Mouse (Mus musculus) adrenal gland, postnatal 36 days (tissue): ENCODE measurements around the gene Fibin. TPM values are rescaled to one million over a fixed set of nuclear protein-coding genes. Genes with fewer than 3 reads are reported as not detected.

Experiments used
- DNase-seq, 2 experiments: peaks; one replicate each; pipeline ENCODE4 v3.0.0; 2021; ENCODE audit warnings: mixed read lengths in 1 of 2
- long read RNA-seq, 2 experiments: library from polyadenylated mRNA; stranded (forward); transcript quantifications; one replicate each; pipeline ENCODE4 v2.0.0; 2021; ENCODE audit warnings: borderline sequencing depth in 2 of 2
- total RNA-seq, 2 experiments: library from RNA; stranded (reverse); gene quantifications; 2 replicates each; pipeline ENCODE4 v1.2.3; 2021

Gene Fibin
- 1 to 10 TPM; 6.2 to 7.8 TPM for total RNA-seq
- long read RNA-seq, experiment 1, transcript Fibin-201 (1 exons, 2,267 nt): major isoform, 10 of 10 reads
- long read RNA-seq, experiment 1, partial matches to known transcripts: 0 of 10 reads
- long read RNA-seq, experiment 1, other reads (novel, unspliced or antisense): 0 of 10 reads
- long read RNA-seq, experiment 2: 0 reads

- DNase-seq: peak; percentile 29 to 30
These were observed at the start of gene Fibin for GRCm38 (mm10) chr2:110362432-110363283. TSS of gene Fibin (minus strand) at chr2:110363183.

GRCm38 (mm10) chr2:110411428-110411827 is 48.4 kb upstream of the Fibin start:
- DNase-seq: no peak

GRCm38 (mm10) chr2:110408757-110409156 is 45.8 kb upstream of the Fibin start:
- DNase-seq: no peak

GRCm38 (mm10) chr2:110392714-110393336 is 29.8 kb upstream of the Fibin start:
- no peak for DNase-seq

GRCm38 (mm10) chr2:110390736-110391409 is 27.9 kb upstream of the Fibin start:
- no peak for DNase-seq

GRCm38 (mm10) chr2:110379811-110380210 is 16.8 kb upstream of the Fibin start:
- DNase-seq: no peak

- no peak for DNase-seq
These were observed 13.7 kb upstream of the Fibin start for GRCm38 (mm10) chr2:110376660-110377059.

GRCm38 (mm10) chr2:110375475-110375874 is 12.5 kb upstream of the Fibin start:
- DNase-seq: no peak

- DNase-seq: no peak
These were observed 10.2 kb upstream of the Fibin start for GRCm38 (mm10) chr2:110373186-110373585.

- DNase-seq: no peak
These were observed 4.5 kb upstream of the Fibin start for GRCm38 (mm10) chr2:110367382-110367887.

- no peak for DNase-seq
These were observed 2.4 kb upstream of the Fibin start for GRCm38 (mm10) chr2:110365401-110365800.

GRCm38 (mm10) chr2:110363855-110364254 is 872 bp upstream of the Fibin start:
- no peak for DNase-seq

GRCm38 (mm10) chr2:110353302-110353970 is 9.5 kb downstream of the Fibin start:
- DNase-seq: no peak

GRCm38 (mm10) chr2:110351843-110352251 is 11.1 kb downstream of the Fibin start:
- DNase-seq: peak in 1 of 2 experiments; percentile 3

GRCm38 (mm10) chr2:110351406-110351805 is 11.6 kb downstream of the Fibin start:
- DNase-seq: no peak

GRCm38 (mm10) chr2:110328953-110329352 is 34.0 kb downstream of the Fibin start:
- DNase-seq: no peak

- peak in 1 of 2 experiments; percentile 3 for DNase-seq
These were observed 43.0 kb downstream of the Fibin start for GRCm38 (mm10) chr2:110319949-110320348.

GRCm38 (mm10) chr2:110319266-110319665 is 43.7 kb downstream of the Fibin start:
- no peak for DNase-seq

- no peak for DNase-seq
These were observed 44.3 kb downstream of the Fibin start for GRCm38 (mm10) chr2:110318719-110319118.

- DNase-seq: no peak
These were observed 46.7 kb downstream of the Fibin start for GRCm38 (mm10) chr2:110316116-110316883.
